Mouse (Mus musculus): ENCODE data around the gene Grik3.

DNA sequence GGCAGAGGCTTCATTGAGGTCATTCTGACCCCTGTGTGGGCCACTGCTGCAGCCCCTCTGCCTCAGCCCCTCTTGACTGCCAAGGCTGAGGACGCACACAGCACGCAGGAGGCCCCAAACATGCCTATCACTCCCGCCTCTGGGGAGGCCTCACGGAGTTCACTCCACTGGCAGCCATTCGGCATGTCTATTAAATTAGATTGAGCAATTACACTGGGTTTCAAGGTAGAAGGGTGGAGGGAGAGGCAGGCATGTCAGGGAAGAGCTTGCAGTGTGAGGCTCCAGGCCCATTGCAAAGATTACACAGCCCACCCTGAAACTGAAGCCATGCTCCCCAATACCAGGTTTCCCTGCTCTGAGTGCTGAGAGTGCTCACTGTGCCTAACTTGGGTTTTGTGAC is 34.0 kb upstream of the Grik3 start:
- TF ChIP-seq CTCF (IDR thresholded peaks at IDR 0.05; ENCODE audit: extremely low read depth, insufficient read depth, low read length): no peak
- TF ChIP-seq POLR2A (IDR thresholded peaks at IDR 0.05; ENCODE audit: extremely low read depth, insufficient read depth, low read length): no peak

Data from cortical plate, adult 2 months (tissue).